Mouse (Mus musculus) hindbrain, postnatal 0 days (tissue): ENCODE measurements around the gene Rtel1. TPM values are rescaled to one million over a fixed set of nuclear protein-coding genes. Genes with fewer than 3 reads are reported as not detected.

Source experiments
- ATAC-seq: fragments of 200-750 bp; cut with Nextera tagmentation; 2 replicates; pipeline ENCODE4 v1.8.0; 2017; ENCODE audit warnings: mild to moderate bottlenecking, moderate TSS enrichment, moderate library complexity
- DNase-seq: peaks from one replicate; pipeline ENCODE4 v3.0.0-alpha.2; 2015; ENCODE audit warnings: low spot score
- H3K27ac ChIP-seq: fragments of 300-500 bp; sonication (generic); 2 replicates; pipeline ENCODE4 v1.5.1; 2014; ENCODE audit warnings: mild to moderate bottlenecking
- H3K27me3 ChIP-seq: fragments of 300-500 bp; sonication (generic); 2 replicates; pipeline ENCODE4 v1.6.1; 2014; ENCODE audit warnings: low read length, mixed read lengths; ENCODE audit not compliant: insufficient read depth
- H3K36me3 ChIP-seq: fragments of 300-500 bp; sonication (generic); 2 replicates; pipeline ENCODE4 v1.6.1; 2014; ENCODE audit warnings: low read length, mixed read lengths; ENCODE audit not compliant: insufficient read depth
- H3K4me1 ChIP-seq: fragments of 300-500 bp; sonication (generic); 2 replicates; pipeline ENCODE4 v1.6.1; 2014; ENCODE audit warnings: antibody characterized with exemption, low read length, mixed read lengths; ENCODE audit not compliant: insufficient read depth
- H3K4me2 ChIP-seq: fragments of 300-500 bp; sonication (generic); 2 replicates; pipeline ENCODE4 v1.6.1; 2014; ENCODE audit warnings: low read depth, mild to moderate bottlenecking, low read length, moderate library complexity, mixed read lengths
- H3K4me3 ChIP-seq: fragments of 300-500 bp; sonication (generic); 2 replicates; pipeline ENCODE4 v1.5.1; 2014; ENCODE audit warnings: low read length
- H3K9ac ChIP-seq: fragments of 300-500 bp; sonication (generic); replicated peaks from 2 replicates; pipeline ENCODE4 v1.6.1; 2014; ENCODE audit warnings: mild to moderate bottlenecking, low read length, moderate library complexity, mixed read lengths
- H3K9me3 ChIP-seq: fragments of 300-500 bp; sonication (generic); 2 replicates; pipeline ENCODE4 v1.6.1; 2016; ENCODE audit warnings: low read length, mixed read lengths
- CTCF ChIP-seq: IDR thresholded peaks from 2 replicates; pipeline ENCODE4 v1.5.1; 2016; ENCODE audit warnings: antibody characterized with exemption, control low read depth, low read depth
- WGBS: fragments of 180-500 bp; shearing (Covaris S2); extraction: QIAGEN DNeasy Blood & Tissue Kit; methylation state at CpG from one replicate; pipeline ENCODE4 v1.1.7; 2014; 5-methylcytosine and 5-hydroxymethylcytosine counted together
- polyA plus RNA-seq: library from polyadenylated mRNA; unstranded; fragments of >200 nt; fragmentation: Nextera tagmentation; extraction: Ambion mirVana; gene quantifications from 2 replicates; pipeline ENCODE4 v1.2.1, GENCODE M21; 2015
- total RNA-seq: library from RNA; depleted of rRNA; stranded (reverse); fragments of >200 nt; gene quantifications from 2 replicates; pipeline ENCODE4 v1.2.3, GENCODE M21; 2014

Gene Rtel1
- total and polyA plus RNA-seq, 2 experiments from 2014 or later: 21.6 to 97.2 TPM

DNA sequence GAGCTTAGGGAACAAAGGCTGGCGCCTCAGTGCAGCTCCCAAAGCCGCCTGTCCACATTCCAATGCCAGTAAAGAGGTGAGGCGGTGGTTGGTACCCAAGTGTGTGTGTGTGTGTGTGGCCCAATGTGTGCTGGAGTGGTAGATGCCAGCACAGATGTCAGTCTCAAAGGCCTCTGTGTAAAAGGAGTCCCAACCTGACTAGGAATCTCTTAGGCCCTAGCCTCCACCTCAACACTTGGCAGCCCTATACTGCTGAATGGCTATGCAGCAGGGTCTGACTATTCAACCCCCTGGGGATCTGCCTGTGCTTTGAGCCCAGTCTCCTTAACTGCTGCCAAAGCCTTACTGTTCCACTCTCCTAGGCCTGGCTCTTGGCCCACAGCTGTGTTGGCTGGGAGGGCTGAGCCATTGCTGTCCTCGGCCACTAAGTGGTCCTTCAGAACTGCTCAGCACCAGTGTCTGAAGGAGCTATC is 65.4 kb downstream of the Rtel1 start:
- ATAC-seq (peak; percentile 79), DNase-seq (peak; percentile 80)
- Histone ChIP-seq H3K4me3 (no peak overlapping the region), H3K4me2 (no peak overlapping the region), H3K36me3 (peaks cover 25% of the 10 kb centered on the region), H3K9ac (0 out of 2 replicates have a peak overlapping the region, but pooled peaks have one; percentile 14), H3K27me3 (no peaks in the 10 kb centered on the region), H3K27ac (peak overlapping the region; percentile 49; the same call in 1 of the 2 replicates), H3K9me3 (no peaks in the 10 kb centered on the region), H3K4me1 (peaks cover 6% of the 10 kb centered on the region; the same call in 1 of the 2 replicates)
- no peak for TF ChIP-seq CTCF
- WGBS: 50% methylated on average over 4 of the region's 4 CpGs

DNA sequence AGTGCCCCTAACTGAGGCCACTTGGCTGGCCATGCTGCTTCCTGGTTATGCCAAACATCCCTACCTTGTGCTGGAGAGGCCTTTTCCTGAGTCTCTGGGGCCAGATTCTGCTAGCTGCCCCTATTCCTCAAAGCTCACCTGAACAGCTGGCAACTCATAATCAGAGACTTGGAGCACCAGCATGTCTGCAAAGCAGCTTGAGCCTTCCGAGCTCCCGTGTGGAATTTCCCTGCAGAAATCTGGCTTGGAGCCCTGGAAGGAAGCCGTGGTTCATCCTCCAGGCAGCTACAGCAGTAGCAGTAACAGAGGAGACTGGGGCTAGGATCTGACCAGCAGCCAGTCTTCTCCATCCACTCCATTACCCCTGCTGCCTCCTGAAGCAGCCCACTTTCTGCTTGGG is 66.3 kb downstream of the Rtel1 start:
- no peak overlapping the region for H3K9ac ChIP-seq
- ATAC-seq: no peak
- 44% methylated on average over 3 of the region's 3 CpGs for WGBS
- H3K4me2 ChIP-seq: no peak overlapping the region
- H3K4me3 ChIP-seq: no peak overlapping the region
- peak; percentile 44 for DNase-seq
- peaks cover 6% of the 10 kb centered on the region; the same call in 1 of the 2 replicates for H3K4me1 ChIP-seq
- peaks cover 25% of the 10 kb centered on the region for H3K36me3 ChIP-seq
- peak overlapping the region; percentile 46; the same call in 1 of the 2 replicates for H3K27ac ChIP-seq
- H3K27me3 ChIP-seq: no peaks in the 10 kb centered on the region
- H3K9me3 ChIP-seq: no peaks in the 10 kb centered on the region
- TF ChIP-seq CTCF: no peak

GRCm38 (mm10) chr2:181386663-181387210 is 67.2 kb downstream of the Rtel1 start:
- TF ChIP-seq CTCF: no peak
- Histone ChIP-seq H3K4me3 (no peak overlapping the region), H3K9me3 (no peaks in the 10 kb centered on the region), H3K4me1 (peaks cover 6% of the 10 kb centered on the region; the same call in 1 of the 2 replicates), H3K36me3 (peaks cover 25% of the 10 kb centered on the region), H3K4me2 (no peak overlapping the region), H3K27me3 (no peaks in the 10 kb centered on the region), H3K9ac (no peak overlapping the region), H3K27ac (no peak overlapping the region)
- no peak for DNase-seq
- WGBS: 92% methylated on average over 3 of the region's 4 CpGs
- ATAC-seq: no peak

GRCm38 (mm10) chr2:181390136-181390870 is 70.8 kb downstream of the Rtel1 start:
- no peak overlapping the region for H3K27ac ChIP-seq
- H3K27me3 ChIP-seq: no peaks in the 10 kb centered on the region
- H3K4me1 ChIP-seq: peaks cover under 1% of the 10 kb centered on the region; the same call in 1 of the 2 replicates
- no peak for TF ChIP-seq CTCF
- no peaks in the 10 kb centered on the region for H3K9me3 ChIP-seq
- peaks cover 10% of the 10 kb centered on the region; the same call in 1 of the 2 replicates for H3K36me3 ChIP-seq
- WGBS: 81% methylated on average over 4 of the region's 4 CpGs
- H3K4me3 ChIP-seq: no peak overlapping the region
- DNase-seq (no peak), ATAC-seq (no peak)
- H3K4me2 ChIP-seq: no peak overlapping the region
- H3K9ac ChIP-seq: no peak overlapping the region

- TF ChIP-seq CTCF: no peak
- DNase-seq: no peak
- ATAC-seq: no peak; the same call in 1 of the 2 replicates
- Histone ChIP-seq H3K9ac (no peak overlapping the region), H3K27ac (no peak overlapping the region), H3K9me3 (no peaks in the 10 kb centered on the region), H3K4me1 (no peaks in the 10 kb centered on the region), H3K4me2 (no peak overlapping the region), H3K4me3 (no peak overlapping the region), H3K27me3 (no peaks in the 10 kb centered on the region), H3K36me3 (peaks cover 10% of the 10 kb centered on the region; the same call in 1 of the 2 replicates)
- 87% methylated on average over 15 of the region's 15 CpGs for WGBS
Measured at GRCm38 (mm10) chr2:181391022-181391421, 71.5 kb downstream of the Rtel1 start.

- no peak for DNase-seq
- Histone ChIP-seq H3K9ac (no peak overlapping the region), H3K4me2 (no peak overlapping the region), H3K9me3 (no peaks in the 10 kb centered on the region), H3K4me1 (no peaks in the 10 kb centered on the region), H3K36me3 (peaks cover 10% of the 10 kb centered on the region; the same call in 1 of the 2 replicates), H3K27me3 (no peaks in the 10 kb centered on the region), H3K27ac (no peak overlapping the region), H3K4me3 (no peak overlapping the region)
- no peak for ATAC-seq
- WGBS: 83% methylated on average over 2 of the region's 2 CpGs
- TF ChIP-seq CTCF: no peak
Measured at GRCm38 (mm10) chr2:181391541-181391940, 72.0 kb downstream of the Rtel1 start.
